Mouse (Mus musculus) gastrocnemius, adult 2 months (tissue): Measurements from ENCODE around the gene Cwf19l2. TPM values are rescaled to one million over a fixed set of nuclear protein-coding genes. Genes with fewer than 3 reads are reported as not detected.
"Not testable (repeated sequence)": the region's sequence is repeated elsewhere in the genome, so short reads cannot be mapped to it uniquely, and the experiment has no call there.

Experiments
- DNase-seq: peaks from one replicate; pipeline ENCODE4 v3.0.0; 2022
- H3K27ac ChIP-seq: fragments of 200-600 bp; 2 replicates; pipeline ENCODE4 v1.8.1; 2022; ENCODE audit warnings: mild to moderate bottlenecking
- H3K4me3 ChIP-seq: fragments of 200-600 bp; 2 replicates; pipeline ENCODE4 v1.8.1; 2022; ENCODE audit warnings: mild to moderate bottlenecking, moderate library complexity
- CTCF ChIP-seq: fragments of 200-600 bp; IDR thresholded peaks from 2 replicates; pipeline ENCODE4 v1.8.1; 2022; ENCODE audit warnings: antibody characterized with exemption, mild to moderate bottlenecking, moderate library complexity
- intact Hi-C: fragments of 180-260 bp; cut with DNase I; formaldehyde crosslinking; loops from one replicate; pipeline ENCODE4 v1.15.1; 2025
- long read RNA-seq, 2 experiments: library from polyadenylated mRNA; stranded (forward); transcript quantifications; one replicate each; pipeline ENCODE4 v2.0.0; 2021
- total RNA-seq, 2 experiments: library from RNA; stranded (reverse); gene quantifications; 2 replicates each; pipeline ENCODE4 v1.2.3; 2021

Cwf19l2 gene
- total RNA-seq, result 10 to 100 TPM; 17.8 to 19.2 TPM
- long read RNA-seq, experiment 1, full-length matches to known transcripts, result 33 of 45 reads
- long read RNA-seq, experiment 1, partial matches to known transcripts, result 3 of 45 reads
- long read RNA-seq, experiment 1, other reads (novel, unspliced or antisense), result 9 of 45 reads
- long read RNA-seq, experiment 2, full-length matches to known transcripts, result 49 of 55 reads
- long read RNA-seq, experiment 2, partial matches to known transcripts, result 1 of 55 reads
- long read RNA-seq, experiment 2, other reads (novel, unspliced or antisense), result 5 of 55 reads

DNA sequence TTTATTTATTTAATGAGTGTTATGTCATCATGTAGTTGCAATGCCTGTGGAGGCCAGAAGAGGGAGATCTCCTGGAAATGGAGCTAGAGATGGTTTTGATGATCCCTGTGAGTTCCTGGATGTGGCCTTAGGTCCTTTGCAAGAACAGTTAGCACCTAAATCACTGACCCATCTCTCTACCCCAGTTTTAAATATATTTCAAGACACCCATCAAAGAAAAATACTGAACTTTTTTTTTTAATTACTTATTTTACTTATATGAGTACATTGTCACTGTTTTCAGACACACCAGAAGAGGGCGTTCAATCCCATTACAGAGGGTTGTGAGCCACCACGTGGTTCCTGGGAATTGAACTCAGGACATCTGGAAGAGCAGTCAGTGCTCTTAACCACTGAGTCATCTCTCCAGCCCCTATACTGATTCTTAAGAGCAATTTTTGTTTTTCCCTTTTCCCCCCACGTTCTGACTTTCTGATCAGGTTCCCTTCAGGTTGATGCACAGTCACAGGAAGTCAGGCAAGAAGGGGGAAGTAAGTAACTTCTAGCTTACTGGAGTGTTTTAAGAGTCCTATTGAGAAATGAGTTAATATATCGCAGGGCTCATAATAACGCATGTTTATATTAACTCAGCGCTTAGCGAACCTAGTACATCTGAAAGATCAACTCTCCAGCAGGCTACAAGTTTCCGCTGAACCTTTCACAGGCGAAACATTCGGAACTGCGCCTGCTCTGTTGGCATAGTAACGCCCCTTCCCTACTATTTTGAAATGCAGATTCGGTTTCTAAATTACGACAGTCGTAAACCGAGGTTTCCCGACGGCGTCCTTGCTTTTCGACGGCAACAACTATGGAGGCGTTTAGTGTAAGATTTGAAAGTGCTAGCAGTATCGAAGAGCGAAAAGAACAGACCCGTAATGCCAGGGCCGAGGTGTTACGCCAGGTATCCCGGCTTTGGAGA, at the start of gene Cwf19l2:
TSS of gene Cwf19l2 (plus strand) at position 342 of the 958 bp plus-strand sequence.
- peak within 1 kb of the TSS; percentile 92 for H3K27ac ChIP-seq
- intact Hi-C loops, result loop anchor here (5.0 kb wide), 1 partner anchor 974 kb away; the partner anchor contains the start of gene Msantd4
- peak; percentile 84 for DNase-seq
- H3K4me3 ChIP-seq, result peak within 1 kb of the TSS; percentile 82
- peak; percentile 54 for TF ChIP-seq CTCF

- intact Hi-C loops, H3K4me3 ChIP-seq, DNase-seq, H3K27ac ChIP-seq: not testable (repeated sequence)
Observed at GRCm38 (mm10) chr9:3376323-3376722, 27.1 kb upstream of the Cwf19l2 start.

GRCm38 (mm10) chr9:3404372-3404771, 980 bp downstream of the Cwf19l2 start:
- intact Hi-C loops, result loop anchor here (5.0 kb wide), 1 partner anchor 973 kb away; the partner anchor contains the start of gene Msantd4
- DNase-seq, result no peak

GRCm38 (mm10) chr9:3439555-3440300, 36.3 kb downstream of the Cwf19l2 start:
- H3K27ac ChIP-seq, intact Hi-C loops: not testable (repeated sequence)

More at GRCm38 (mm10) chr9:3404372-3404771, 980 bp downstream of the Cwf19l2 start:
- Histone ChIP-seq H3K27ac (peak overlapping the region; percentile 92), H3K4me3 (peak overlapping the region; percentile 82)
- no peak for TF ChIP-seq CTCF

DNA sequence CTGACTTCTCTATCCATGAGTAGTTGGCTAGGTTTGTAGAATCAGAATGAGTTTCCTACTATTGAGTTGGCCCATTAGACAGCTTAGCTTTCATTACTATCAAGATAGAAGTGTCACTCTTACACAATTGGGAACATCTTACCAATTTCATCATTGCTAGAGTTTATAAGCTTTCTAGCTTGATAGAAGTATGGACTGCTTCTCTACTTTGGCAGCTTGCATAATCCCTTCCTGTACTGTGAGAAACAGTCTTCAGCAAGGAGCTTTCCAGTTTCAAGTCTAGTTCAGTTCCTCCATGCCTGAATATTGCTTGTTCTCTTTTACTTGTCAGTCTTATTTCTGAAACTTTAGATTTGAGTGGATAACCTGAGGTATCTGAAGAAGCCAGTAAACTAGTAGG, 68.5 kb downstream of the Cwf19l2 start:
- DNase-seq, result no peak
- intact Hi-C loops, result no loop called here

More at GRCm38 (mm10) chr9:3439555-3440300, 36.3 kb downstream of the Cwf19l2 start:
- not testable (repeated sequence) for DNase-seq, H3K4me3 ChIP-seq

DNA sequence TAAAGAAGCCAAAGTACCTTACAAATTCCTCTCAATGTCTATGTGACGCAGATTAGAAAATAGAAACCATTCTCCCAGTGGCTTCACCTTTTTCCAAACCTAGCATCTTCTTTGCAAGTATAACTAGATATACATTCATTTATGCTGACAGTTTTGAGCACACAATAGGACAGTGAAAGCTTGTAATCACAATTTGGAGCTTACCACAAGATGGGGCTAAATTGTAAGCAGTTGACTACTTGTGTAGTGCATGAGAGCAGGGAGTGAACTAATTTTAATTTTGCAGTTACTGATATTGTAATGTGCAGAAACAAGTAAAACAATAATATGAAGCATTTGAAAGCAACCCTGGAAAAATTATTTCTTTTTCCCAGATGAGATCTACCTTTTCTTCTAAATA, 115.3 kb downstream of the Cwf19l2 start:
- Histone ChIP-seq H3K4me3 (no peak overlapping the region), H3K27ac (no peak overlapping the region)
- TF ChIP-seq CTCF, result no peak; the same call in 1 of the 2 replicates
- no peak for DNase-seq
- intact Hi-C loops, result no loop called here

More for the DNA sequence above, 68.5 kb downstream of the Cwf19l2 start:
- Histone ChIP-seq H3K4me3 (no peak overlapping the region), H3K27ac (no peak overlapping the region)
- no peak for TF ChIP-seq CTCF

GRCm38 (mm10) chr9:3519178-3519577, 115.8 kb downstream of the Cwf19l2 start:
- no peak overlapping the region for H3K4me3 ChIP-seq
- no peak for DNase-seq

DNA sequence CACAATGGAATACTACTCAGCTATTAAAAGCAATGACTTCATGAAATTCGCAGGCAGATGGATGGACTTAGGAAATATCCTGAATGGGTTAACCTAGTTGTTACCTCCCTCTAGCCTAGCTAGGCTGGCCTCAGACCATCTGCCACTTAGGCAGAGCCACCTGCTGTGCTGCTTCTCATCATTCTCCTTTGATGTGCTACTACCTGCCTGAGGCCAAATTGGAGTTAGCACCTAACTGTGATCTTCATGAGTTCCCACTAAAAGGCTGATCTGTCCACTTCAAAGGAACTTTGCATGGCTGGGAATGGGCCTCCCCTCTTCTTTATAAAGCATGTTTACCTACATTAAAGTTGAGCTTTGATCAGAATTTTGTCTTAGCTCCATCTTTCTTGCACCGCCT, 117.6 kb downstream of the Cwf19l2 start:
- Histone ChIP-seq H3K4me3 (no peak overlapping the region), H3K27ac (no peak overlapping the region)
- intact Hi-C loops, result no loop called here
- TF ChIP-seq CTCF, result no peak
- DNase-seq, result no peak

More at GRCm38 (mm10) chr9:3519178-3519577, 115.8 kb downstream of the Cwf19l2 start:
- intact Hi-C loops, result no loop called here
- H3K27ac ChIP-seq, result no peak overlapping the region
- TF ChIP-seq CTCF, result no peak

Other genes with a start within 250 kb of the Cwf19l2 start
- gene Alkbh8, start 68.5 kb upstream of the Cwf19l2 start, total RNA-seq, result 10 to 100 TPM; 18.7 to 26.1 TPM
- gene Gucy1a2, start 129.2 kb downstream of the Cwf19l2 start, total RNA-seq, result 1 to 10 TPM; 4.3 to 5.4 TPM